Mouse (Mus musculus) fat pad, adult 2 months (tissue): ENCODE measurements at regions not wholly inside any gene's neighbourhood (a gene's known extent, or its start where the extent isn't known, plus 50 kb on each side); places are given as distances from the start of the nearest gene placed in this dataset.

ENCODE experiments used
- DNase-seq: peaks from one replicate; pipeline ENCODE4 v3.0.0-alpha.2; 2011; ENCODE audit warnings: low read depth, low spot score; ENCODE audit errors: extremely low read depth

- DNase-seq, result no peak
Measured at GRCm38 (mm10) chr1:35709214-35709613, 359.0 kb upstream of the Hs6st1 start.

- DNase-seq, result peak; percentile 67
Measured at GRCm38 (mm10) chr1:35713961-35714360, 354.2 kb upstream of the Hs6st1 start.

GRCm38 (mm10) chr1:35715931-35716330, 352.3 kb upstream of the Hs6st1 start:
- DNase-seq, result no peak

- no peak for DNase-seq
Measured at GRCm38 (mm10) chr1:35717166-35717565, 351.0 kb upstream of the Hs6st1 start.

- DNase-seq, result no peak
Measured at GRCm38 (mm10) chr1:35717659-35718058, 350.5 kb upstream of the Hs6st1 start.

GRCm38 (mm10) chr1:35720063-35720462, 348.1 kb upstream of the Hs6st1 start:
- DNase-seq, result no peak

GRCm38 (mm10) chr1:35724366-35724900, 343.8 kb upstream of the Hs6st1 start:
- no peak for DNase-seq

GRCm38 (mm10) chr1:35726596-35726995, 341.6 kb upstream of the Hs6st1 start:
- no peak for DNase-seq

GRCm38 (mm10) chr1:35727310-35727990, 340.8 kb upstream of the Hs6st1 start:
- no peak for DNase-seq

GRCm38 (mm10) chr1:35729785-35730295, 338.4 kb upstream of the Hs6st1 start:
- DNase-seq, result no peak

GRCm38 (mm10) chr1:35730309-35730708, 337.9 kb upstream of the Hs6st1 start:
- DNase-seq, result no peak

GRCm38 (mm10) chr1:35736247-35736646, 332.0 kb upstream of the Hs6st1 start:
- DNase-seq, result no peak

GRCm38 (mm10) chr1:35749603-35750002, 318.6 kb upstream of the Hs6st1 start:
- peak; percentile 95 for DNase-seq

GRCm38 (mm10) chr1:35750092-35750521, 318.1 kb upstream of the Hs6st1 start:
- DNase-seq, result peak; percentile 87

GRCm38 (mm10) chr1:35752636-35753035, 315.6 kb upstream of the Hs6st1 start:
- DNase-seq, result no peak

GRCm38 (mm10) chr1:35754170-35754569, 314.0 kb upstream of the Hs6st1 start:
- DNase-seq, result no peak

GRCm38 (mm10) chr1:35759010-35759409, 309.2 kb upstream of the Hs6st1 start:
- DNase-seq, result no peak

GRCm38 (mm10) chr1:35759600-35759999, 308.6 kb upstream of the Hs6st1 start:
- DNase-seq, result no peak

GRCm38 (mm10) chr1:35763051-35763450, 305.1 kb upstream of the Hs6st1 start:
- no peak for DNase-seq

GRCm38 (mm10) chr1:35763456-35763855, 304.7 kb upstream of the Hs6st1 start:
- DNase-seq, result no peak

GRCm38 (mm10) chr1:35764068-35764467, 304.1 kb upstream of the Hs6st1 start:
- DNase-seq, result no peak

- DNase-seq, result no peak
Measured at GRCm38 (mm10) chr1:35765692-35766091, 302.5 kb upstream of the Hs6st1 start.

GRCm38 (mm10) chr1:35766271-35766670, 301.9 kb upstream of the Hs6st1 start:
- no peak for DNase-seq
